Mouse (Mus musculus) liver, adult 2 months (tissue): ENCODE results near the gene Vegfb. TPM values are rescaled to one million over a fixed set of nuclear protein-coding genes. Genes with fewer than 3 reads are reported as not detected.
"Not testable (repeated sequence)": the region's sequence is repeated elsewhere in the genome, so short reads cannot be mapped to it uniquely, and the experiment has no call there.

ENCODE experiments used
- DNase-seq: peaks from one replicate; pipeline ENCODE4 v3.0.0-alpha.2; 2011; ENCODE audit warnings: low read depth, low spot score; ENCODE audit errors: extremely low read depth
- H3K27ac ChIP-seq: fragments of 200-500 bp; replicated peaks from 2 replicates; pipeline ENCODE4 v1.5.1; 2012; ENCODE audit warnings: low read depth, mild to moderate bottlenecking, control low read depth, inconsistent platforms, low read length; ENCODE audit not compliant: insufficient read depth
- H3K27me3 ChIP-seq: fragments of 200-500 bp; 2 replicates; pipeline ENCODE4 v1.6.1; 2012; ENCODE audit warnings: mild to moderate bottlenecking, moderate library complexity, low read length, inconsistent platforms; ENCODE audit not compliant: control insufficient read depth, insufficient read depth
- H3K36me3 ChIP-seq: fragments of 200-500 bp; 2 replicates; pipeline ENCODE4 v1.6.1; 2012; ENCODE audit warnings: low read length, inconsistent platforms; ENCODE audit not compliant: control insufficient read depth, insufficient read depth
- H3K4me1 ChIP-seq: fragments of 200-500 bp; 2 replicates; pipeline ENCODE4 v1.6.1; 2011; ENCODE audit warnings: low read length; ENCODE audit not compliant: control insufficient read depth, insufficient read depth
- H3K4me3 ChIP-seq: fragments of 200-500 bp; 2 replicates; pipeline ENCODE4 v1.5.1; 2011; ENCODE audit warnings: low read depth, mild to moderate bottlenecking, control low read depth, low read length, moderate library complexity; ENCODE audit not compliant: insufficient read depth
- H3K79me2 ChIP-seq: fragments of 200-500 bp; 2 replicates; pipeline ENCODE4 v1.6.1; 2012; ENCODE audit warnings: inconsistent platforms, mild to moderate bottlenecking, low read length, moderate library complexity; ENCODE audit not compliant: control insufficient read depth, insufficient read depth
- H3K9ac ChIP-seq: fragments of 200-500 bp; 2 replicates; pipeline ENCODE4 v1.6.1; 2012; ENCODE audit warnings: low read depth, mild to moderate bottlenecking, control low read depth, inconsistent platforms, low read length
- CTCF ChIP-seq: fragments of 200-500 bp; IDR thresholded peaks from 2 replicates; pipeline ENCODE4 v1.5.1; 2011; ENCODE audit warnings: low read depth, low read length, control low read depth
- POLR2A ChIP-seq: fragments of 200-500 bp; IDR thresholded peaks from 2 replicates; pipeline ENCODE4 v1.6.1; 2011; ENCODE audit warnings: low read length, control low read depth; ENCODE audit not compliant: insufficient read depth; ENCODE audit errors: extremely low read depth
- WGBS: fragments of 180-500 bp; shearing (Covaris S2); methylation state at CpG from one replicate; pipeline ENCODE4 v1.1.7; 2018; 5-methylcytosine and 5-hydroxymethylcytosine counted together
- polyA plus RNA-seq: library from polyadenylated mRNA; depleted of rRNA; stranded (reverse); fragments of >200 nt; gene quantifications from 2 replicates; pipeline ENCODE4 v1.2.3, GENCODE M21; 2012
- total RNA-seq: library from RNA; depleted of rRNA; stranded (reverse); fragments of >200 nt; gene quantifications from 2 replicates; pipeline ENCODE4 v1.2.3, GENCODE M21; 2014

Gene Vegfb
- total and polyA plus RNA-seq, 2 experiments: 1.9 to 20.4 TPM

- peaks cover 13% of the 10 kb centered on the region for H3K4me1 ChIP-seq
- H3K79me2 ChIP-seq: no peaks in the 10 kb centered on the region
- H3K27me3 ChIP-seq: no peaks in the 10 kb centered on the region
- no peaks in the 10 kb centered on the region for H3K36me3 ChIP-seq
- 90% methylated on average over 8 of the region's 8 CpGs for WGBS
- DNase-seq: no peak
- H3K4me3 ChIP-seq: no peak overlapping the region
- H3K27ac ChIP-seq: no peak overlapping the region
- no peak overlapping the region for H3K9ac ChIP-seq
- TF ChIP-seq POLR2A (no peak), CTCF (no peak)
Measured at GRCm38 (mm10) chr19:6994489-6994888, 7.0 kb upstream of the Vegfb start.

GRCm38 (mm10) chr19:6994002-6994401 is 6.6 kb upstream of the Vegfb start:
- Histone ChIP-seq H3K79me2 (no peaks in the 10 kb centered on the region), H3K9ac (no peak overlapping the region), H3K4me1 (peaks cover 13% of the 10 kb centered on the region), H3K27ac (no peak overlapping the region), H3K4me3 (no peak overlapping the region), H3K36me3 (no peaks in the 10 kb centered on the region), H3K27me3 (no peaks in the 10 kb centered on the region)
- DNase-seq: no peak
- 92% methylated on average over 8 of the region's 8 CpGs for WGBS
- TF ChIP-seq CTCF: no peak
- TF ChIP-seq POLR2A: no peak

- 74% methylated on average over 14 of the region's 14 CpGs for WGBS
- Histone ChIP-seq H3K9ac (no peak overlapping the region), H3K4me3 (no peak overlapping the region), H3K27ac (no peak overlapping the region), H3K79me2 (no peaks in the 10 kb centered on the region), H3K36me3 (no peaks in the 10 kb centered on the region), H3K4me1 (peaks cover 13% of the 10 kb centered on the region), H3K27me3 (no peaks in the 10 kb centered on the region)
- DNase-seq: no peak
- TF ChIP-seq CTCF (no peak), POLR2A (no peak)
Measured at GRCm38 (mm10) chr19:6993011-6993770, 5.7 kb upstream of the Vegfb start.

- Histone ChIP-seq H3K27me3 (no peaks in the 10 kb centered on the region), H3K4me3 (peak within 1 kb of the TSS; percentile 70), H3K27ac (peak within 1 kb of the TSS; percentile 12; the same call in 1 of the 2 replicates), H3K9ac (peak within 1 kb of the TSS; percentile 83), H3K79me2 (no peaks in the 10 kb centered on the region), H3K4me1 (peaks cover 15% of the 10 kb centered on the region), H3K36me3 (no peaks in the 10 kb centered on the region)
- TF ChIP-seq CTCF: no peak
- no peak for TF ChIP-seq POLR2A
- DNase-seq: peak; percentile 87
- WGBS: under 1% methylated on average over 37 of the region's 37 CpGs
Measured at GRCm38 (mm10) chr19:6992011-6992858, 4.8 kb upstream of the Vegfb start, which contains the start of gene Dnajc4. Dnajc4 (minus strand) TSS chr19:6992572.

GRCm38 (mm10) chr19:6991166-6991565 is 3.7 kb upstream of the Vegfb start:
- not testable (repeated sequence) for H3K4me3 ChIP-seq, DNase-seq, H3K9ac ChIP-seq, H3K27ac ChIP-seq, H3K36me3 ChIP-seq, H3K27me3 ChIP-seq, H3K79me2 ChIP-seq
- H3K4me1 ChIP-seq: peaks cover 10% of the 10 kb centered on the region
- 93% methylated on average over 6 of the region's 6 CpGs for WGBS

- no peak overlapping the region for H3K4me3 ChIP-seq
- 93% methylated on average over 6 of the region's 6 CpGs for WGBS
Measured at GRCm38 (mm10) chr19:6990712-6991111, 3.3 kb upstream of the Vegfb start.

More at GRCm38 (mm10) chr19:6990712-6991111, 3.3 kb upstream of the Vegfb start:
- Histone ChIP-seq H3K4me1 (peaks cover 10% of the 10 kb centered on the region), H3K79me2 (no peaks in the 10 kb centered on the region), H3K27me3 (no peaks in the 10 kb centered on the region), H3K9ac (no peak overlapping the region), H3K27ac (no peak overlapping the region), H3K36me3 (no peaks in the 10 kb centered on the region)
- no peak for TF ChIP-seq POLR2A
- no peak for TF ChIP-seq CTCF
- no peak for DNase-seq
